Mouse (Mus musculus) forebrain, postnatal 0 days (tissue): ENCODE data around the gene 1500015O10Rik. TPM values are rescaled to one million over a fixed set of nuclear protein-coding genes. Genes with fewer than 3 reads are reported as not detected.

Experiments used
- ATAC-seq: fragments of 200-750 bp; cut with Nextera tagmentation; 2 replicates; pipeline ENCODE4 v1.8.0; 2017; ENCODE audit warnings: mild to moderate bottlenecking, moderate library complexity
- DNase-seq: peaks from one replicate; pipeline ENCODE4 v3.0.0-alpha.2; 2015
- H3K27ac ChIP-seq: fragments of 300-500 bp; sonication (generic); 2 replicates; pipeline ENCODE4 v1.5.1; 2014; ENCODE audit warnings: low read depth, mild to moderate bottlenecking, antibody characterized with exemption, low read length, moderate library complexity, mixed read lengths
- H3K27me3 ChIP-seq: fragments of 300-500 bp; sonication (generic); 2 replicates; pipeline ENCODE4 v1.6.1; 2014; ENCODE audit warnings: mild to moderate bottlenecking, low read length, mixed read lengths; ENCODE audit not compliant: insufficient read depth
- H3K36me3 ChIP-seq: fragments of 300-500 bp; sonication (generic); 2 replicates; pipeline ENCODE4 v1.6.1; 2014; ENCODE audit warnings: mild to moderate bottlenecking, moderate library complexity; ENCODE audit not compliant: insufficient read depth
- H3K4me1 ChIP-seq: fragments of 300-500 bp; sonication (generic); 2 replicates; pipeline ENCODE4 v1.6.1; 2014; ENCODE audit warnings: antibody characterized with exemption; ENCODE audit not compliant: insufficient read depth
- H3K4me2 ChIP-seq: fragments of 300-500 bp; sonication (generic); 2 replicates; pipeline ENCODE4 v1.6.1; 2014; ENCODE audit warnings: low read depth, mild to moderate bottlenecking, moderate library complexity
- H3K4me3 ChIP-seq: fragments of 300-500 bp; sonication (generic); 2 replicates; pipeline ENCODE4 v1.5.1; 2014; ENCODE audit warnings: low read depth, low read length, mixed read lengths
- H3K9ac ChIP-seq: fragments of 300-500 bp; sonication (generic); 2 replicates; pipeline ENCODE4 v1.6.1; 2014; ENCODE audit warnings: mild to moderate bottlenecking
- H3K9me3 ChIP-seq: fragments of 300-500 bp; sonication (generic); 2 replicates; pipeline ENCODE4 v1.6.1; 2016; ENCODE audit warnings: low read length
- CTCF ChIP-seq: sonication (generic); IDR thresholded peaks from 2 replicates; pipeline ENCODE4 v1.5.1; 2016; ENCODE audit warnings: antibody characterized with exemption, control low read depth, low read depth
- WGBS: fragments of 180-500 bp; shearing (Covaris S2); extraction: QIAGEN DNeasy Blood & Tissue Kit; methylation state at CpG from one replicate; pipeline ENCODE4 v1.1.7; 2014; 5-methylcytosine and 5-hydroxymethylcytosine counted together
- polyA plus RNA-seq: library from polyadenylated mRNA; unstranded; fragments of >200 nt; fragmentation: Nextera tagmentation; extraction: Ambion mirVana; gene quantifications from 2 replicates; pipeline ENCODE4 v1.2.1, GENCODE M21; 2015
- total RNA-seq: library from RNA; depleted of rRNA; stranded (reverse); fragments of >200 nt; gene quantifications from 2 replicates; pipeline ENCODE4 v1.2.3, GENCODE M21; 2014

1500015O10Rik gene
- total and polyA plus RNA-seq, 2 experiments from 2014 or later, result 13.2 to 57.9 TPM

GRCm38 (mm10) chr1:43717967-43718366 lies 12.4 kb upstream of the 1500015O10Rik start:
- Histone ChIP-seq H3K27me3 (no peaks in the 10 kb centered on the region), H3K27ac (no peak overlapping the region), H3K4me2 (no peak overlapping the region), H3K4me1 (no peaks in the 10 kb centered on the region), H3K36me3 (no peaks in the 10 kb centered on the region), H3K9me3 (no peaks in the 10 kb centered on the region), H3K4me3 (no peak overlapping the region), H3K9ac (no peak overlapping the region)
- DNase-seq (no peak), ATAC-seq (no peak)
- WGBS, result 76% methylated on average over 7 of the region's 7 CpGs
- TF ChIP-seq CTCF, result no peak

- no peaks in the 10 kb centered on the region for H3K36me3 ChIP-seq
- no peak overlapping the region for H3K27ac ChIP-seq
- DNase-seq (no peak), ATAC-seq (no peak)
- H3K4me2 ChIP-seq, result no peak overlapping the region
- no peaks in the 10 kb centered on the region for H3K9me3 ChIP-seq
- H3K4me3 ChIP-seq, result no peak overlapping the region
- no peaks in the 10 kb centered on the region for H3K27me3 ChIP-seq
- H3K9ac ChIP-seq, result no peak overlapping the region
- H3K4me1 ChIP-seq, result no peaks in the 10 kb centered on the region
- TF ChIP-seq CTCF, result no peak
- WGBS, result 84% methylated on average over 2 of the region's 2 CpGs
These were observed 11.6 kb upstream of the 1500015O10Rik start for GRCm38 (mm10) chr1:43718793-43719192.

- Histone ChIP-seq H3K9ac (no peak overlapping the region), H3K27ac (no peak overlapping the region), H3K9me3 (no peaks in the 10 kb centered on the region), H3K4me1 (no peaks in the 10 kb centered on the region), H3K4me2 (no peak overlapping the region), H3K27me3 (no peaks in the 10 kb centered on the region), H3K36me3 (no peaks in the 10 kb centered on the region), H3K4me3 (no peak overlapping the region)
- no peak for ATAC-seq
- 68% methylated on average over 1 of the region's 1 CpGs for WGBS
- TF ChIP-seq CTCF, result no peak
- DNase-seq, result no peak
These were observed 7.9 kb upstream of the 1500015O10Rik start for GRCm38 (mm10) chr1:43722459-43722858.

GRCm38 (mm10) chr1:43732100-43732499 lies 1.7 kb downstream of the 1500015O10Rik start:
- no peak overlapping the region for H3K4me2 ChIP-seq
- DNase-seq (no peak), ATAC-seq (no peak)
- H3K27ac ChIP-seq, result no peak overlapping the region
- no peak overlapping the region for H3K9ac ChIP-seq
- no peak; the same call in 1 of the 2 replicates for TF ChIP-seq CTCF
- no peak overlapping the region for H3K4me3 ChIP-seq
- H3K4me1 ChIP-seq, result peaks cover 3% of the 10 kb centered on the region; the same call in 1 of the 2 replicates
- H3K27me3 ChIP-seq, result no peaks in the 10 kb centered on the region
- H3K9me3 ChIP-seq, result no peaks in the 10 kb centered on the region
- 78% methylated on average over 4 of the region's 4 CpGs for WGBS
- H3K36me3 ChIP-seq, result no peaks in the 10 kb centered on the region

GRCm38 (mm10) chr1:43732657-43733056 lies 2.3 kb downstream of the 1500015O10Rik start:
- peak; percentile 42 for DNase-seq

GRCm38 (mm10) chr1:43737812-43738518 lies 7.6 kb downstream of the 1500015O10Rik start:
- no peaks in the 10 kb centered on the region for H3K9me3 ChIP-seq
- H3K36me3 ChIP-seq, result no peaks in the 10 kb centered on the region
- no peak overlapping the region for H3K4me3 ChIP-seq
- peak; percentile 86 for DNase-seq
- H3K9ac ChIP-seq, result no peak overlapping the region
- 65% methylated on average over 7 of the region's 7 CpGs for WGBS
- H3K27ac ChIP-seq, result no peak overlapping the region
- H3K27me3 ChIP-seq, result no peaks in the 10 kb centered on the region
- H3K4me2 ChIP-seq, result no peak overlapping the region
- peak; percentile 87 for TF ChIP-seq CTCF
- H3K4me1 ChIP-seq, result no peaks in the 10 kb centered on the region
- ATAC-seq, result peak; percentile 86

More at GRCm38 (mm10) chr1:43732657-43733056, 2.3 kb downstream of the 1500015O10Rik start:
- Histone ChIP-seq H3K4me1 (peaks cover 3% of the 10 kb centered on the region; the same call in 1 of the 2 replicates), H3K36me3 (no peaks in the 10 kb centered on the region), H3K9ac (no peak overlapping the region), H3K9me3 (no peaks in the 10 kb centered on the region), H3K27me3 (no peaks in the 10 kb centered on the region), H3K4me3 (no peak overlapping the region), H3K4me2 (no peak overlapping the region), H3K27ac (no peak overlapping the region)
- WGBS, result 39% methylated on average over 1 of the region's 1 CpGs
- TF ChIP-seq CTCF, result no peak
- peak; percentile 18; the same call in 1 of the 2 replicates for ATAC-seq

- H3K4me2 ChIP-seq, result no peak overlapping the region
- no peak overlapping the region for H3K27ac ChIP-seq
- H3K4me1 ChIP-seq, result no peaks in the 10 kb centered on the region
- no peak for TF ChIP-seq CTCF
- no peak for DNase-seq
- no peak overlapping the region for H3K4me3 ChIP-seq
- no peaks in the 10 kb centered on the region for H3K27me3 ChIP-seq
- no peaks in the 10 kb centered on the region for H3K36me3 ChIP-seq
- no peak overlapping the region for H3K9ac ChIP-seq
- H3K9me3 ChIP-seq, result no peaks in the 10 kb centered on the region
- WGBS, result 90% methylated on average over 10 of the region's 10 CpGs
- peak; percentile 21 for ATAC-seq
These were observed 8.1 kb downstream of the 1500015O10Rik start for GRCm38 (mm10) chr1:43738519-43738894.
